Mouse (Mus musculus) retina, embryonic 14.5 days (tissue): ENCODE results near the gene Fkrp.

ENCODE experiments used
- DNase-seq: peaks from one replicate; pipeline ENCODE4 v3.0.0-alpha.2; 2015; ENCODE audit warnings: low spot score

Fkrp gene

DNA sequence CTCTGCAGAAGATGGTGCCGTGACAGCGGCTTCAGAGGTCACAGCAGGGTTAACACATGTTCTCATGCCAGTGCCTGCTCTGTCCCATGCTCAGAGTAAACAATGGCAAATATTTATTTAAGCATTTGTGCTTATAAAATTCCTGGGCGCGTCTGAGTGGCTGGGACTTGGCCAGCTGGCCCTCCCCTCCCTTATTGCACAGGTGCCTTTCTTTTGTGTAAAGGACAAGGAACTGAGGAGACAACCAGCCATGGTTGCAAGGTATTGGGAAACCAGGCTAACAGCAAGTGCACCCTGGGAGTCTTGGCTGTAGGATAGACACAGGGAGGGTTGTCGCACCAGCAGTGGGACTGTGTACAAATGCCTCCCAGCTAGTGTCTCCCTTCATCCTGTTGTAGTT, 24.2 kb downstream of the Fkrp start:
- no peak for DNase-seq

GRCm38 (mm10) chr7:16785541-16786083, 30.9 kb downstream of the Fkrp start:
- DNase-seq: no peak

GRCm38 (mm10) chr7:16784498-16784976, 32.0 kb downstream of the Fkrp start:
- no peak for DNase-seq

DNA sequence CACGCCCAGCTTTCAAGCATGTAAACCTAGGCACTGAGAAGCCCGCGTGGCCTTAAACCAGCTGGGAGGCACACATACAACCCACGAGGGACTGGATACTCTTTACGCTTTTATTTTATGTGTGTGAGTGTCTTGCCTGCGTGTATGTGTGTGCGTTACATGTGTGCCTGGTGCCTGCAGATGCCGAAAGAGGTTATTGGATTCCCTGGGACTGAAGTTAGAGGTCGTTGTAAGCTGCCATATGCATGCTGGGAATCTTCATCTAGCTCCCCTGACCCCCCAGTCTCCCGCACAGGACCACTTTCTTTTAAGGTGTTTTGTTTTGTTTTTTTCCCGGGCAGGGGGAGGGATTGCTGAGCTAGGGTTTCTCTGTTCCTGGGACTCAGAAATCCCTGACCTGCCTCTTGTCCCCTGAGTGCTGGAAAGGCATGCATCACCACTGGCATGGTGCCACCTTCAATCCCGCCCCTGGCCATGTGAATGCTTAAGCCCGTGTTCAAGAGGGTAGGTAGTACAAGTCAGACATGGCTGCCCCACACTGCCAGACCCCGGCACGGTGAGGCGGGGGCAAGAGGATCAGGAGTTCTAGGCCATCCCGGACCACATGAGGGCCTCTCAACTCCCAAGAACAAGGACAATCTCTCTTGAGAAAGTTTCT, 32.6 kb downstream of the Fkrp start:
- DNase-seq: no peak

GRCm38 (mm10) chr7:16783224-16783688, 33.3 kb downstream of the Fkrp start:
- DNase-seq: no peak

DNA sequence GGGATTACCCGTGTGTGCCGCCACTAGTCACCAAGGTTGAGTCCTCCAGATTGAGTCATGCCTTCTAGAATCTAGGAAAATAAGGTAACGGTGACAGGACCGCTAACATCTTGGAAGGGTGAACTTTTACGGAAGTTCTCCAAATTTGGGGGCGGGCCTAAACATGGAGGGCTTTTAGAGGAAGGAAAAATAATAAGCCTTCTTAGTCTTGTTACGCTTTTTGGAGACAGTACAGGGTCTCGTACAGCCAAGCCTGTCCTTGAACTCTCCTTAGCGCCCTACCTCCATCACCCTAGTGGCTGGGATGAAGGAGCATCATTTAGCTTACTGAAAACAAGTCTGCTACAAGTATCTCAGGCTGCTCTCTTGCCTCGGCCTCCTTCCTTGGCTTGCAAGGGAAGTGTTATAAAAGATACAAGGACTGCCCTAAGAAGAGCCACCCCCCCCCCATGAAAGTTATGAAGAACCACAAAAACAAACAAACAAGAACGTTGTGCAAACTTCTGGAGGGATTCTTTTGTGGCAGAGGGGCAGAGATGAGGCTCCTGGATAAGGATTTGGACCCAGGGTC, 33.9 kb downstream of the Fkrp start:
- peak; percentile 21 for DNase-seq

GRCm38 (mm10) chr7:16781816-16782554, 34.5 kb downstream of the Fkrp start:
- peak; percentile 47 for DNase-seq

DNA sequence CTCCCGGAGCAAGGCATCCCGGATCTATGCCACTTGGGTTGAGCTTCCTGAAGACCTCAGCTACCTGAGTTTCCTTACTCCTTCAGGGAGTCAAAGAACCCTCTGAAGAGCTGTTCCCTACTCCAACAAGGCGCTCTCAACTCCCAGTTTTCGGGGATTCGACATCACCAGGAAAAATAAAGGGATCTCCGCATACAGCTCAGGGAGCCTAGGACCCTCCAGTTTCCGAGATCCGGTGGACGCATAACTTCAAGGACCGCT, 35.0 kb downstream of the Fkrp start:
- DNase-seq: no peak

GRCm38 (mm10) chr7:16780825-16781554, 35.5 kb downstream of the Fkrp start, which contains the start of gene Slc1a5:
Gene Slc1a5 (plus strand): TSS chr7:16781340.
- DNase-seq: peak; percentile 97

- no peak for DNase-seq
Measured at GRCm38 (mm10) chr7:16780076-16780475, 36.5 kb downstream of the Fkrp start.

- no peak for DNase-seq
Measured at GRCm38 (mm10) chr7:16775888-16776287, 40.6 kb downstream of the Fkrp start.

- no peak for DNase-seq
Measured at GRCm38 (mm10) chr7:16766443-16766842, 50.1 kb downstream of the Fkrp start.

GRCm38 (mm10) chr7:16763463-16764218, 52.9 kb downstream of the Fkrp start:
- DNase-seq: no peak

DNA sequence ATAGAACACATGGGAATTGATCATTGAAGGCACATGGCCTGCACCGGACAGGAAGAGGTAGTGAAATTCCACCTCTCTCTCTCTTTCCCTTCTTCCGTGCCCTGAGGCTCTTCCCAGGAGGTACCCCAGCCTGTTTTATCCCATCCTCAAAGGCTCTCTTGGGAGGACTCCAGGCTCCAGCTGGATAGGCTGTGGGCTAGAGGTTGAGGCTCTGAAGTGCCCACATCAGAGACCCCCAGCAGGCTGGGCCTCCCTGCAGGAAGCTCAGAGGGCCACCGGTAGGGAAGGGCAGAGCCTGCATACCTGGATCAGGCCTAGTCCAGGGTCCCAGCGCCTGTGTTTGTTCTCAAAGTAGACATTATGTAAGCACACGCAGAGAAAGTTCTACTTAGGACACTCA, 54.9 kb downstream of the Fkrp start:
- no peak for DNase-seq

GRCm38 (mm10) chr7:16761005-16761481, 55.5 kb downstream of the Fkrp start:
- no peak for DNase-seq

- DNase-seq: no peak
Measured at GRCm38 (mm10) chr7:16760292-16760691, 56.2 kb downstream of the Fkrp start.
